Mouse (Mus musculus) C2C12 (cell line): ENCODE results near the gene Aknad1. TPM values are rescaled to one million over a fixed set of nuclear protein-coding genes. Genes with fewer than 3 reads are reported as not detected.

ENCODE experiments used
- H3K27me3 ChIP-seq: one replicate; pipeline ENCODE4 v1.6.1; 2011; ENCODE audit not compliant: control insufficient read depth, insufficient read depth, insufficient read length
- H3K36me3 ChIP-seq: one replicate; pipeline ENCODE4 v1.6.1; 2011; ENCODE audit not compliant: control insufficient read depth, insufficient read depth
- H3K4me3 ChIP-seq: one replicate; pipeline ENCODE4 v1.5.1; 2011; ENCODE audit warnings: mild to moderate bottlenecking, control low read depth; ENCODE audit not compliant: poor library complexity, insufficient read depth, severe bottlenecking
- H3K79me2 ChIP-seq: one replicate; pipeline ENCODE4 v1.6.1; 2011; ENCODE audit not compliant: control insufficient read depth, insufficient read depth
- H3K79me3 ChIP-seq: one replicate; pipeline ENCODE4 v1.6.1; 2011; ENCODE audit warnings: low read depth, control low read depth
- H3ac ChIP-seq: one replicate; pipeline ENCODE3; 2011; ENCODE audit warnings: low read depth; ENCODE audit not compliant: control insufficient read depth, insufficient read length
- CEBPB ChIP-seq: IDR thresholded peaks from one replicate; pipeline ENCODE4 v1.6.1; 2011; ENCODE audit warnings: low read depth, mild to moderate bottlenecking, control low read depth, moderate library complexity
- CTCF ChIP-seq: IDR thresholded peaks from one replicate; pipeline ENCODE4 v1.5.1; 2011; ENCODE audit not compliant: control insufficient read depth, insufficient read depth, insufficient read length
- FOSL1 ChIP-seq: IDR thresholded peaks from one replicate; pipeline ENCODE4 v1.8.0; 2011; ENCODE audit warnings: mild to moderate bottlenecking, low read length; ENCODE audit not compliant: poor library complexity, insufficient read depth, severe bottlenecking
- MAX ChIP-seq: IDR thresholded peaks from one replicate; pipeline ENCODE4 v1.6.1; 2011; ENCODE audit warnings: mild to moderate bottlenecking, control low read depth
- MYOD1 ChIP-seq: IDR thresholded peaks from one replicate; pipeline ENCODE4 v1.6.1; 2011; ENCODE audit warnings: low read depth; ENCODE audit not compliant: control insufficient read depth, insufficient read length
- MYOG ChIP-seq: IDR thresholded peaks from one replicate; pipeline ENCODE4 v1.6.1; 2011; ENCODE audit not compliant: control insufficient read depth, insufficient read length; ENCODE audit errors: extremely low read depth
- USF1 ChIP-seq: IDR thresholded peaks from one replicate; pipeline ENCODE4 v1.6.1; 2011; ENCODE audit warnings: low read depth, mild to moderate bottlenecking, control low read depth, moderate library complexity
- polyA plus RNA-seq: library from polyadenylated mRNA; unstranded; fragments of >200 nt; fragmentation: generic; extraction: Trizol; gene quantifications from one replicate; pipeline ENCODE4 v1.2.1, GENCODE M21; 2012; ENCODE audit warnings: missing spikeins

The Aknad1 gene
- polyA plus RNA-seq, 1 experiment, result 0.20 TPM

- TF ChIP-seq CEBPB, result no peak
- no peak for TF ChIP-seq MYOG
- peak; percentile 17 for TF ChIP-seq MAX
- TF ChIP-seq MYOD1, result no peak
- no peak for TF ChIP-seq CTCF
- TF ChIP-seq FOSL1, result no peak
- TF ChIP-seq USF1, result no peak
- no peaks in the 10 kb centered on the region for H3K79me2 ChIP-seq
- no peak overlapping the region for H3ac ChIP-seq
- no peaks in the 10 kb centered on the region for H3K36me3 ChIP-seq
- no peaks in the 10 kb centered on the region for H3K27me3 ChIP-seq
- H3K4me3 ChIP-seq, result no peak overlapping the region
- H3K79me3 ChIP-seq, result no peaks in the 10 kb centered on the region
Measured at GRCm38 (mm10) chr3:108763691-108764090, 24.2 kb downstream of the Aknad1 start.

GRCm38 (mm10) chr3:108764976-108765375 is 25.5 kb downstream of the Aknad1 start:
- TF ChIP-seq USF1 (no peak), FOSL1 (no peak), CEBPB (no peak), MAX (no peak), MYOD1 (no peak), CTCF (no peak), MYOG (no peak)
- Histone ChIP-seq H3K36me3 (no peaks in the 10 kb centered on the region), H3K4me3 (no peak overlapping the region), H3ac (no peak overlapping the region), H3K27me3 (no peaks in the 10 kb centered on the region), H3K79me3 (no peaks in the 10 kb centered on the region), H3K79me2 (no peaks in the 10 kb centered on the region)

- Histone ChIP-seq H3K36me3 (no peaks in the 10 kb centered on the region), H3K27me3 (no peaks in the 10 kb centered on the region), H3ac (no peak overlapping the region), H3K79me3 (no peaks in the 10 kb centered on the region), H3K79me2 (no peaks in the 10 kb centered on the region), H3K4me3 (no peak overlapping the region)
- TF ChIP-seq FOSL1 (no peak), MYOG (no peak), USF1 (no peak), CEBPB (no peak), MYOD1 (no peak), CTCF (no peak), MAX (no peak)
Measured at GRCm38 (mm10) chr3:108765476-108765875, 26.0 kb downstream of the Aknad1 start.

GRCm38 (mm10) chr3:108766943-108767342 is 27.5 kb downstream of the Aknad1 start:
- Histone ChIP-seq H3ac (no peak overlapping the region), H3K79me3 (no peaks in the 10 kb centered on the region), H3K27me3 (no peaks in the 10 kb centered on the region), H3K79me2 (no peaks in the 10 kb centered on the region), H3K36me3 (no peaks in the 10 kb centered on the region), H3K4me3 (no peak overlapping the region)
- TF ChIP-seq CEBPB (no peak), USF1 (peak; percentile 92), MYOD1 (peak; percentile 20), CTCF (no peak), MYOG (no peak), MAX (peak; percentile 93), FOSL1 (peak; percentile 8)

- no peak for TF ChIP-seq CTCF
- peak; percentile 20 for TF ChIP-seq CEBPB
- peak; percentile 71 for TF ChIP-seq MAX
- TF ChIP-seq USF1, result no peak
- TF ChIP-seq MYOG, result no peak
- TF ChIP-seq FOSL1, result peak; percentile 48
- peak; percentile 97 for TF ChIP-seq MYOD1
- H3K36me3 ChIP-seq, result no peaks in the 10 kb centered on the region
- no peak overlapping the region for H3ac ChIP-seq
- no peaks in the 10 kb centered on the region for H3K79me2 ChIP-seq
- H3K79me3 ChIP-seq, result no peaks in the 10 kb centered on the region
- H3K4me3 ChIP-seq, result no peak overlapping the region
- no peaks in the 10 kb centered on the region for H3K27me3 ChIP-seq
Measured at GRCm38 (mm10) chr3:108767416-108767815, 28.0 kb downstream of the Aknad1 start.

DNA sequence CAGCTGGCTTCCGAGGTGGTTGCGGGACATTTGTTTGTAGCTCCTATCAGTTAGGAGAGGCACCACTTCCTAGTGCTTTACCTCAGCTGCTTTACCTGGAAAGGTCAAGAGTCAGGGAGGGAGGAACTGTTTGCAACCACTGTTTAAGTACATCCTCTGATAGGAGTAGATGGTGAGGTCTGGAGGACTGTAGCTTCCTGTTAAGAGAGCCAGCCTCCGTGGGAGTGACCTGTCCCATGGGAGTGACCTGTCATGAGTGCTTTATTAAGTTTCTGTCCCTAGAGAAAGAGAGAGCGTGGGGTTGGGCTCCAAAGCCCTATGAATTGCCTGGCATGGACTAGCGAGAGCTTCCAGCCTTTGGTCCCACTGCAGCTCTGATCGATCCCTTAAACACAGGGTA is 30.1 kb downstream of the Aknad1 start:
- Histone ChIP-seq H3K27me3 (no peaks in the 10 kb centered on the region), H3K79me3 (no peaks in the 10 kb centered on the region), H3K4me3 (no peak overlapping the region), H3K36me3 (no peaks in the 10 kb centered on the region), H3K79me2 (no peaks in the 10 kb centered on the region), H3ac (no peak overlapping the region)
- TF ChIP-seq MYOD1 (no peak), CTCF (no peak), FOSL1 (no peak), USF1 (no peak), MAX (no peak), CEBPB (no peak), MYOG (no peak)
